Mouse (Mus musculus): ENCODE results near the gene Postn. TPM values are rescaled to one million over a fixed set of nuclear protein-coding genes. Genes with fewer than 3 reads are reported as not detected.

Postn gene
- polyA plus RNA-seq, 1 experiment, result 10.1 TPM

DNA sequence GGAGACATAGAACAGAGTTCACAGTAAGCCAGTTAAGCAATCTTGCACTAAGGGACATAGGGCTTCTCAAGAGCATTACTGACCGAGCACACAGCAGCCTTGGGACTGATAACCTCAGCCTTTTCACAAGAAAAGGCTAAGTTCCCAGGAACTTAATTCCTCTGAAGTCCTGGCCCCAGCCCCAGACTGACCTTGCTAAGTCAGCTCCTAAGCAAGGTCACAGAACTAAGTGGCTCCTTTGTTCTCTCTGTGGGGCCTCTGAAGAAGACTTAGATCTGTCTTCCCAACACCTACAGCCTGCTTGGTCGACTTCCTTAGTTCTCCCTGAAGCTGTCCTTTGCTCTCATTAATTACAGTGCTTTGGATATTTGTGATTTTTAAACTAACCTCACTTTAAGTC lies 38.4 kb downstream of the Postn start:
- no peak overlapping the region for H3K27ac ChIP-seq (ENCODE audit: insufficient read depth, low read length)
- TF ChIP-seq EP300 (IDR thresholded peaks at IDR 0.05; ENCODE audit: insufficient read depth, low read depth, low read length) (no peak), POLR2A (IDR thresholded peaks at IDR 0.05; ENCODE audit: insufficient read depth, low read length) (no peak), CTCF (IDR thresholded peaks at IDR 0.05; ENCODE audit: low read depth, low read length) (no peak)
- no peak overlapping the region for H3K9ac ChIP-seq (ENCODE audit: low read depth, poor library complexity, severe bottlenecking)
- H3K27me3 ChIP-seq (ENCODE audit: control insufficient read depth, insufficient read depth, low read length, poor library complexity, severe bottlenecking), result no peaks in the 10 kb centered on the region
- no peaks in the 10 kb centered on the region for H3K36me3 ChIP-seq (ENCODE audit: control insufficient read depth, insufficient read depth, low read length, poor library complexity, severe bottlenecking)
- no peaks in the 10 kb centered on the region for H3K9me3 ChIP-seq (replicated peaks; ENCODE audit: control insufficient read depth, insufficient read depth, low read length, poor library complexity, severe bottlenecking)
- H3K4me1 ChIP-seq (ENCODE audit: control insufficient read depth, insufficient read depth, low read length), result no peaks in the 10 kb centered on the region
- no peak overlapping the region for H3K4me3 ChIP-seq (ENCODE audit: low read depth, low read length)

DNA sequence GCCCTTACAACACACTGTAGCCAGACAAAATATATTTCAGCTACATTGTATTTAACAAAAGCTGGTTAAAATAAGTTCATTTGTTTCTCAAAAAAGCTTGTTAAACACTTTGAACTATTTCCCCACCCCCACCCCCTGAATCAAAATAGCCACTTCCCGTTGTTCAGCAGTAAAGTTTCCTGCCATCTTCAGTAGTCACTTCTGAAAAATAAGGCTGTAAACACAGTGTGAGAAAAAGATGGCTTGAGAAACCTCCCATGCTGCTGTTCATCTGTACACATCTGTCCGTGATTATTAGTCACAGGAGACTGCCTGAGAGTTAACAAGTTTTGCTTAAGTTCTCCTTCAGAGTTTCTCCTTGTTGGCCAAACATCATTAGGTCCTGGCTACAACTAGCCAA lies 39.0 kb downstream of the Postn start:
- Histone ChIP-seq H3K27me3 (ENCODE audit: control insufficient read depth, insufficient read depth, low read length, poor library complexity, severe bottlenecking) (no peaks in the 10 kb centered on the region), H3K9ac (ENCODE audit: low read depth, poor library complexity, severe bottlenecking) (no peak overlapping the region), H3K4me1 (ENCODE audit: control insufficient read depth, insufficient read depth, low read length) (no peaks in the 10 kb centered on the region), H3K27ac (ENCODE audit: insufficient read depth, low read length) (no peak overlapping the region), H3K36me3 (ENCODE audit: control insufficient read depth, insufficient read depth, low read length, poor library complexity, severe bottlenecking) (no peaks in the 10 kb centered on the region), H3K9me3 (replicated peaks; ENCODE audit: control insufficient read depth, insufficient read depth, low read length, poor library complexity, severe bottlenecking) (no peaks in the 10 kb centered on the region), H3K4me3 (ENCODE audit: low read depth, low read length) (no peak overlapping the region)
- TF ChIP-seq EP300 (IDR thresholded peaks at IDR 0.05; ENCODE audit: insufficient read depth, low read depth, low read length) (no peak), POLR2A (IDR thresholded peaks at IDR 0.05; ENCODE audit: insufficient read depth, low read length) (no peak), CTCF (IDR thresholded peaks at IDR 0.05; ENCODE audit: low read depth, low read length) (no peak)

DNA sequence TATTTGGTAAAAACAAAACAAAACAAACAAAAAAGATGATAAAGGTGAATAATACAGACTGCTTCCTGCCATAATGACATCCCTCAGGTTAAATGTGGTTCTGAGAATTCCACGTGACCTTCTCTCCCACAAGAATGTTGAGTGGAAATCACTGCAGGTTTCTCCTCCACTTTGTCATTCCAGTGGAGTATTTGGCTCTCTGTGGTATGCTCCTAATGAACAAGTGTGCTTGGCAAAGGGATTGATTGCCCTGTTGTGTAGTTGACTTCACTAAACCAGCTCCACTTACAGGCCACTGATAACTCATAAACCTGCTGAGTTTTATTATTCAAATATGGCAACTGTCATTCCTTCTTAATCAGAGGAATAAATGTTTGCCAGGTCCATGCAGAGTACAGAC lies 39.7 kb downstream of the Postn start:
- no peaks in the 10 kb centered on the region for H3K27me3 ChIP-seq (ENCODE audit: control insufficient read depth, insufficient read depth, low read length, poor library complexity, severe bottlenecking)
- no peaks in the 10 kb centered on the region for H3K9me3 ChIP-seq (replicated peaks; ENCODE audit: control insufficient read depth, insufficient read depth, low read length, poor library complexity, severe bottlenecking)
- H3K4me3 ChIP-seq (ENCODE audit: low read depth, low read length), result no peak overlapping the region
- H3K27ac ChIP-seq (ENCODE audit: insufficient read depth, low read length), result no peak overlapping the region
- no peaks in the 10 kb centered on the region for H3K36me3 ChIP-seq (ENCODE audit: control insufficient read depth, insufficient read depth, low read length, poor library complexity, severe bottlenecking)
- H3K9ac ChIP-seq (ENCODE audit: low read depth, poor library complexity, severe bottlenecking), result no peak overlapping the region
- H3K4me1 ChIP-seq (ENCODE audit: control insufficient read depth, insufficient read depth, low read length), result no peaks in the 10 kb centered on the region
- TF ChIP-seq EP300 (IDR thresholded peaks at IDR 0.05; ENCODE audit: insufficient read depth, low read depth, low read length) (no peak), CTCF (IDR thresholded peaks at IDR 0.05; ENCODE audit: low read depth, low read length) (no peak), POLR2A (IDR thresholded peaks at IDR 0.05; ENCODE audit: insufficient read depth, low read length) (no peak)

DNA sequence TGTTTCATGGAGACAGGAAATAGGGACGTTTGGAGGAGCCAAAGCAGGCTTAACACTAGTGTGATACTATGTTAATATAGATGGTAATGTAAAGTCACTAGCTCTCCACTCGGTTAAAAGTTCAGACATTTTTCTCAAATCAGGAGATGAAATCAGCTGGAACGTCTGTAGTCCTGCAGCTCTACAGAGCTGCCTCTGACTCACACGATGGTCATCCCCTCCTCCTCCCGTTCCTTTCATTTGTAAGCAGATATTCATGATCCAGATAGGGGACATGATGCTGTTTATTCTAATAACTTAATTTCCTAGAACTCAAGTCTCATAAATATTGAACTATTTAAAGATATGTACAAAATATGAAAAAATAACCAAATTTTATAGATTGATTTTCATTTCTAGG lies 40.8 kb downstream of the Postn start:
- H3K27me3 ChIP-seq (ENCODE audit: control insufficient read depth, insufficient read depth, low read length, poor library complexity, severe bottlenecking), result no peaks in the 10 kb centered on the region
- TF ChIP-seq POLR2A (IDR thresholded peaks at IDR 0.05; ENCODE audit: insufficient read depth, low read length) (no peak), EP300 (IDR thresholded peaks at IDR 0.05; ENCODE audit: insufficient read depth, low read depth, low read length) (no peak), CTCF (IDR thresholded peaks at IDR 0.05; ENCODE audit: low read depth, low read length) (no peak)
- H3K27ac ChIP-seq (ENCODE audit: insufficient read depth, low read length), result no peak overlapping the region
- no peak overlapping the region for H3K9ac ChIP-seq (ENCODE audit: low read depth, poor library complexity, severe bottlenecking)
- no peaks in the 10 kb centered on the region for H3K9me3 ChIP-seq (replicated peaks; ENCODE audit: control insufficient read depth, insufficient read depth, low read length, poor library complexity, severe bottlenecking)
- H3K36me3 ChIP-seq (ENCODE audit: control insufficient read depth, insufficient read depth, low read length, poor library complexity, severe bottlenecking), result no peaks in the 10 kb centered on the region
- no peak overlapping the region for H3K4me3 ChIP-seq (ENCODE audit: low read depth, low read length)
- H3K4me1 ChIP-seq (ENCODE audit: control insufficient read depth, insufficient read depth, low read length), result no peaks in the 10 kb centered on the region

DNA sequence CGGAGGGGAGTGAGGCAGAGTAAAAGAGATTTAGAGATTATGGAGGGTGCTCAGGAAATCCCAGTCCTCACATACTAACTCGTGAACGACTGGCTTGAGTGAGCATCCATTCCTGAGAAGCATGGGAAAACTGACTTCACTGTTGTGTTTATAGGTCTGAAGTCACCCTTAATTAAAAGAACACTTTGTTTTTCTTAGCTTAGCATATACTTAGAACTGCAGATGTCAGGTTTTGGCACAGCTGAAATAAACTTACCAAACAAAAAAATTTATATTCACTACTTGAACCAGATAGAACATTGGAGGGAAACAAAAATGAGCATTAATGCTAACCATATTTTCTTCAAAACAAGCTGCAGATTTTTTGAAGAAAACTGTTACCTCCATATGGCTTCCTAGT lies 42.9 kb downstream of the Postn start:
- H3K9ac ChIP-seq (ENCODE audit: low read depth, poor library complexity, severe bottlenecking), result no peak overlapping the region
- no peak for TF ChIP-seq EP300 (IDR thresholded peaks at IDR 0.05; ENCODE audit: insufficient read depth, low read depth, low read length)
- TF ChIP-seq POLR2A (IDR thresholded peaks at IDR 0.05; ENCODE audit: insufficient read depth, low read length), result no peak
- TF ChIP-seq CTCF (IDR thresholded peaks at IDR 0.05; ENCODE audit: low read depth, low read length), result no peak
- no peaks in the 10 kb centered on the region for H3K36me3 ChIP-seq (ENCODE audit: control insufficient read depth, insufficient read depth, low read length, poor library complexity, severe bottlenecking)
- no peaks in the 10 kb centered on the region for H3K27me3 ChIP-seq (ENCODE audit: control insufficient read depth, insufficient read depth, low read length, poor library complexity, severe bottlenecking)
- no peak overlapping the region for H3K4me3 ChIP-seq (ENCODE audit: low read depth, low read length)
- H3K27ac ChIP-seq (ENCODE audit: insufficient read depth, low read length), result no peak overlapping the region
- no peaks in the 10 kb centered on the region for H3K4me1 ChIP-seq (ENCODE audit: control insufficient read depth, insufficient read depth, low read length)
- H3K9me3 ChIP-seq (replicated peaks; ENCODE audit: control insufficient read depth, insufficient read depth, low read length, poor library complexity, severe bottlenecking), result no peaks in the 10 kb centered on the region

DNA sequence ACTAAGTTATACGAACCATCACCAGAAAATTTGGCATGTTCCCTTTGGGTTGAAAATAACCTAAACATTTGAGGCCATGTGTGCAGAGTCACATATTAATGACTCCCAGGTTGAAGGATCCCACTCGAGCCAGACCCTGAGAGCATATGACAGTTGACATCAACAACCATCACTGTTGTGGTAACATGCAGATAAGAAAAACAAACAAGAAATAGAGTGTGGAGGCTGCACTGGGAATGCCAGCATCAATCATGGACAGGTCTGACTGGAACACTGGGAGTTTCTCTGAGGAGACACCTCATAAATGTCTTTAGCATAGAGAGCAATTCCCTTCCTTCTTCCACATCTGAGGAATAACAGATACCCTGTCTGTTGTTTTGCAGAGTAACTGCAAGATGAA lies 45.7 kb downstream of the Postn start:
- no peaks in the 10 kb centered on the region for H3K36me3 ChIP-seq (ENCODE audit: control insufficient read depth, insufficient read depth, low read length, poor library complexity, severe bottlenecking)
- H3K27ac ChIP-seq (ENCODE audit: insufficient read depth, low read length), result no peak overlapping the region
- TF ChIP-seq CTCF (IDR thresholded peaks at IDR 0.05; ENCODE audit: low read depth, low read length) (no peak), POLR2A (IDR thresholded peaks at IDR 0.05; ENCODE audit: insufficient read depth, low read length) (no peak), EP300 (IDR thresholded peaks at IDR 0.05; ENCODE audit: insufficient read depth, low read depth, low read length) (no peak)
- H3K4me1 ChIP-seq (ENCODE audit: control insufficient read depth, insufficient read depth, low read length), result no peaks in the 10 kb centered on the region
- H3K4me3 ChIP-seq (ENCODE audit: low read depth, low read length), result no peak overlapping the region
- H3K9me3 ChIP-seq (replicated peaks; ENCODE audit: control insufficient read depth, insufficient read depth, low read length, poor library complexity, severe bottlenecking), result no peaks in the 10 kb centered on the region
- H3K9ac ChIP-seq (ENCODE audit: low read depth, poor library complexity, severe bottlenecking), result no peak overlapping the region
- H3K27me3 ChIP-seq (ENCODE audit: control insufficient read depth, insufficient read depth, low read length, poor library complexity, severe bottlenecking), result no peaks in the 10 kb centered on the region
